Mouse (Mus musculus): ENCODE measurements around the gene Cep162. TPM values are rescaled to one million over a fixed set of nuclear protein-coding genes. Genes with fewer than 3 reads are reported as not detected.
A peak's percentile ranks its signal among the peaks of the same experiment; 100 is the strongest.

Gene Cep162
- polyA plus RNA-seq, 1 experiment from 2014 or later, result 12.9 TPM

- H3K4me1 ChIP-seq, result peaks cover 19% of the 10 kb centered on the region
- no peak overlapping the region for H3K4me3 ChIP-seq
- H3K36me3 ChIP-seq (replicated peaks), result no peaks in the 10 kb centered on the region
- DNase-seq (ENCODE audit: extremely low spot score, low spot score), result no peak
- no peaks in the 10 kb centered on the region for H3K9me3 ChIP-seq
- peaks cover 40% of the 10 kb centered on the region for H3K27me3 ChIP-seq (ENCODE audit: poor library complexity, severe bottlenecking)
- 90% methylated on average over 4 of the region's 4 CpGs for WGBS
- no peak overlapping the region for H3K27ac ChIP-seq
Measured at GRCm38 (mm10) chr9:87146400-87146799, 108.9 kb downstream of the Cep162 start.

- Histone ChIP-seq H3K9me3 (no peaks in the 10 kb centered on the region), H3K36me3 (replicated peaks) (no peaks in the 10 kb centered on the region), H3K4me1 (peaks cover 19% of the 10 kb centered on the region), H3K27ac (no peak overlapping the region), H3K27me3 (ENCODE audit: poor library complexity, severe bottlenecking) (peaks cover 40% of the 10 kb centered on the region), H3K4me3 (no peak overlapping the region; the same call in 1 of the 2 replicates)
- WGBS, result 26% methylated on average over 11 of the region's 11 CpGs
- no peak for DNase-seq (ENCODE audit: extremely low spot score, low spot score)
Measured at GRCm38 (mm10) chr9:87145671-87146070, 109.7 kb downstream of the Cep162 start.

- Histone ChIP-seq H3K27ac (no peak overlapping the region), H3K4me1 (peaks cover 19% of the 10 kb centered on the region), H3K9me3 (no peaks in the 10 kb centered on the region), H3K27me3 (ENCODE audit: poor library complexity, severe bottlenecking) (peaks cover 40% of the 10 kb centered on the region), H3K36me3 (replicated peaks) (no peaks in the 10 kb centered on the region), H3K4me3 (peak overlapping the region; percentile 52)
- 6% methylated on average over 15 of the region's 15 CpGs for WGBS
- DNase-seq (ENCODE audit: extremely low spot score, low spot score), result no peak
Measured at GRCm38 (mm10) chr9:87145180-87145579, 110.2 kb downstream of the Cep162 start.

- Histone ChIP-seq H3K9me3 (no peaks in the 10 kb centered on the region), H3K4me1 (peaks cover 19% of the 10 kb centered on the region), H3K27me3 (ENCODE audit: poor library complexity, severe bottlenecking) (peaks cover 40% of the 10 kb centered on the region), H3K27ac (no peak overlapping the region), H3K4me3 (peak overlapping the region; percentile 52), H3K36me3 (replicated peaks) (no peaks in the 10 kb centered on the region)
- WGBS, result 2% methylated on average over 19 of the region's 19 CpGs
- DNase-seq (ENCODE audit: extremely low spot score, low spot score), result no peak
Measured at GRCm38 (mm10) chr9:87144532-87144931, 110.8 kb downstream of the Cep162 start.

- Histone ChIP-seq H3K9me3 (no peaks in the 10 kb centered on the region), H3K4me3 (peak within 1 kb of the TSS; percentile 52), H3K27me3 (ENCODE audit: poor library complexity, severe bottlenecking) (peaks cover 40% of the 10 kb centered on the region), H3K27ac (no peak within 1 kb of the TSS), H3K4me1 (peaks cover 19% of the 10 kb centered on the region), H3K36me3 (replicated peaks) (no peaks in the 10 kb centered on the region)
- 1% methylated on average over 29 of the region's 29 CpGs for WGBS
- DNase-seq (ENCODE audit: extremely low spot score, low spot score), result peak; percentile 67
Measured at GRCm38 (mm10) chr9:87144106-87144505, 111.2 kb downstream of the Cep162 start, which contains the start of gene Mrap2. Gene Mrap2 (plus strand): TSS chr9:87144306.

GRCm38 (mm10) chr9:87143076-87143475 lies 112.3 kb downstream of the Cep162 start:
- 78% methylated on average over 3 of the region's 3 CpGs for WGBS
- Histone ChIP-seq H3K9me3 (no peaks in the 10 kb centered on the region), H3K27ac (no peak overlapping the region), H3K36me3 (replicated peaks) (no peaks in the 10 kb centered on the region), H3K4me3 (no peak overlapping the region), H3K4me1 (peaks cover 19% of the 10 kb centered on the region), H3K27me3 (ENCODE audit: poor library complexity, severe bottlenecking) (peaks cover 40% of the 10 kb centered on the region)
- DNase-seq (ENCODE audit: extremely low spot score, low spot score), result no peak

Other genes with a start within 250 kb of the Cep162 start
- gene Ripply2, start 240.0 kb downstream of the Cep162 start, polyA plus RNA-seq (2016; fragmentation: Nextera tagmentation; extraction: Ambion mirVana), result 0.60 and 0.87 TPM in 2 replicates
- 97.1 and 97.9 TPM in 2 replicates for gene Cyb5r4, start 233.5 kb downstream of the Cep162 start, polyA plus RNA-seq (2016; fragmentation: Nextera tagmentation; extraction: Ambion mirVana)
- 0.18 TPM in 1 of 2 replicates, not detected in the other for gene Mrap2, start 111.2 kb downstream of the Cep162 start, polyA plus RNA-seq (2016; fragmentation: Nextera tagmentation; extraction: Ambion mirVana)

Measured in forebrain, embryonic 10.5 days (tissue).